Mouse (Mus musculus) forebrain, embryonic 15.5 days (tissue): ENCODE data around the gene Prr12. TPM values are rescaled to one million over a fixed set of nuclear protein-coding genes. Genes with fewer than 3 reads are reported as not detected.

Source experiments
- ATAC-seq: fragments of 200-750 bp; cut with Nextera tagmentation; replicated peaks from 2 replicates; pipeline ENCODE4 v1.8.0; 2017; ENCODE audit warnings: mild to moderate bottlenecking, moderate TSS enrichment, moderate library complexity
- H3K27ac ChIP-seq: fragments of 300-500 bp; sonication (generic); replicated peaks from 2 replicates; pipeline ENCODE4 v1.5.1; 2015; ENCODE audit warnings: mild to moderate bottlenecking, inconsistent platforms
- H3K27me3 ChIP-seq: fragments of 300-500 bp; sonication (generic); 2 replicates; pipeline ENCODE4 v1.6.1; 2015; ENCODE audit warnings: inconsistent platforms
- H3K36me3 ChIP-seq: fragments of 300-500 bp; sonication (generic); 2 replicates; pipeline ENCODE4 v1.6.1; 2015; ENCODE audit warnings: mild to moderate bottlenecking, inconsistent platforms
- H3K4me1 ChIP-seq: fragments of 300-500 bp; sonication (generic); 2 replicates; pipeline ENCODE4 v1.6.1; 2015; ENCODE audit warnings: inconsistent platforms
- H3K4me2 ChIP-seq: fragments of 300-500 bp; sonication (generic); replicated peaks from 2 replicates; pipeline ENCODE4 v1.6.1; 2015; ENCODE audit warnings: mild to moderate bottlenecking, inconsistent platforms
- H3K4me3 ChIP-seq: fragments of 300-500 bp; sonication (generic); 2 replicates; pipeline ENCODE4 v1.5.1; 2015; ENCODE audit warnings: mild to moderate bottlenecking, inconsistent platforms
- H3K9ac ChIP-seq: fragments of 300-500 bp; sonication (generic); replicated peaks from 2 replicates; pipeline ENCODE4 v1.6.1; 2015; ENCODE audit warnings: mild to moderate bottlenecking, inconsistent platforms
- H3K9me3 ChIP-seq: fragments of 300-500 bp; sonication (generic); 2 replicates; pipeline ENCODE4 v1.6.1; 2016; ENCODE audit warnings: inconsistent platforms
- WGBS: fragments of 180-500 bp; shearing (Covaris S2); methylation state at CpG from one replicate; pipeline ENCODE4 v1.1.7; 2015; ENCODE audit warnings: mixed read lengths; 5-methylcytosine and 5-hydroxymethylcytosine counted together
- polyA plus RNA-seq: library from polyadenylated mRNA; unstranded; fragments of >200 nt; fragmentation: Nextera tagmentation; extraction: Ambion mirVana; gene quantifications from 2 replicates; pipeline ENCODE4 v1.2.1, GENCODE M21; 2015

Gene Prr12
- polyA plus RNA-seq, 1 experiment from 2014 or later, result 16.0 TPM

GRCm38 (mm10) chr7:45013366-45014095 lies 39.1 kb downstream of the Prr12 start:
- H3K27ac ChIP-seq, result no peak overlapping the region
- H3K36me3 ChIP-seq, result peaks cover 45% of the 10 kb centered on the region
- WGBS, result 95% methylated on average over 16 of the region's 16 CpGs
- H3K9me3 ChIP-seq, result no peaks in the 10 kb centered on the region
- H3K27me3 ChIP-seq, result no peaks in the 10 kb centered on the region
- H3K9ac ChIP-seq, result no peak overlapping the region
- ATAC-seq, result no peak
- no peak overlapping the region for H3K4me2 ChIP-seq
- no peak overlapping the region for H3K4me3 ChIP-seq
- peaks cover 37% of the 10 kb centered on the region for H3K4me1 ChIP-seq

GRCm38 (mm10) chr7:45012824-45013223 lies 39.9 kb downstream of the Prr12 start:
- no peak overlapping the region for H3K4me2 ChIP-seq
- no peak overlapping the region for H3K4me3 ChIP-seq
- no peak overlapping the region for H3K27ac ChIP-seq
- no peaks in the 10 kb centered on the region for H3K27me3 ChIP-seq
- peaks cover 34% of the 10 kb centered on the region for H3K4me1 ChIP-seq
- H3K9me3 ChIP-seq, result no peaks in the 10 kb centered on the region
- 88% methylated on average over 4 of the region's 4 CpGs for WGBS
- no peak for ATAC-seq
- no peak overlapping the region for H3K9ac ChIP-seq
- peaks cover 52% of the 10 kb centered on the region for H3K36me3 ChIP-seq

GRCm38 (mm10) chr7:45012011-45012410 lies 40.7 kb downstream of the Prr12 start:
- Histone ChIP-seq H3K4me1 (peaks cover 26% of the 10 kb centered on the region), H3K27me3 (no peaks in the 10 kb centered on the region), H3K36me3 (peaks cover 60% of the 10 kb centered on the region), H3K9ac (no peak overlapping the region), H3K27ac (no peak overlapping the region), H3K4me3 (no peak overlapping the region), H3K4me2 (no peak overlapping the region), H3K9me3 (no peaks in the 10 kb centered on the region)
- no peak for ATAC-seq
- 96% methylated on average over 6 of the region's 6 CpGs for WGBS

- Histone ChIP-seq H3K4me2 (no peak overlapping the region), H3K4me3 (no peak overlapping the region), H3K27me3 (no peaks in the 10 kb centered on the region), H3K9me3 (no peaks in the 10 kb centered on the region), H3K9ac (no peak overlapping the region), H3K27ac (no peak overlapping the region), H3K36me3 (peaks cover 92% of the 10 kb centered on the region), H3K4me1 (0 out of 2 replicates have a peak, but pooled peaks cover 4% of the 10 kb centered on the region)
- 94% methylated on average over 19 of the region's 19 CpGs for WGBS
- ATAC-seq, result no peak
Measured at GRCm38 (mm10) chr7:45008411-45008810, 44.3 kb downstream of the Prr12 start.

- Histone ChIP-seq H3K9ac (no peak overlapping the region), H3K27ac (no peak overlapping the region)
Measured at GRCm38 (mm10) chr7:45007846-45008245, 44.8 kb downstream of the Prr12 start.

GRCm38 (mm10) chr7:45007141-45007540 lies 45.5 kb downstream of the Prr12 start:
- WGBS, result 97% methylated on average over 29 of the region's 29 CpGs
- H3K9me3 ChIP-seq, result no peaks in the 10 kb centered on the region
- ATAC-seq, result no peak

More at GRCm38 (mm10) chr7:45007846-45008245, 44.8 kb downstream of the Prr12 start:
- H3K27me3 ChIP-seq, result no peaks in the 10 kb centered on the region
- no peak overlapping the region for H3K4me3 ChIP-seq
- H3K4me2 ChIP-seq, result no peak overlapping the region
- 94% methylated on average over 30 of the region's 30 CpGs for WGBS
- H3K9me3 ChIP-seq, result no peaks in the 10 kb centered on the region
- H3K36me3 ChIP-seq, result peaks cover 93% of the 10 kb centered on the region
- H3K4me1 ChIP-seq, result no peaks in the 10 kb centered on the region
- no peak for ATAC-seq

GRCm38 (mm10) chr7:45006503-45006902 lies 46.2 kb downstream of the Prr12 start:
- 95% methylated on average over 12 of the region's 12 CpGs for WGBS
- Histone ChIP-seq H3K36me3 (peaks cover 94% of the 10 kb centered on the region), H3K4me3 (no peak overlapping the region), H3K4me2 (no peak overlapping the region), H3K27me3 (no peaks in the 10 kb centered on the region), H3K4me1 (no peaks in the 10 kb centered on the region), H3K9ac (no peak overlapping the region), H3K9me3 (no peaks in the 10 kb centered on the region), H3K27ac (no peak overlapping the region)
- ATAC-seq, result no peak

More at GRCm38 (mm10) chr7:45007141-45007540, 45.5 kb downstream of the Prr12 start:
- Histone ChIP-seq H3K4me3 (no peak overlapping the region), H3K4me2 (no peak overlapping the region), H3K27ac (no peak overlapping the region), H3K36me3 (peaks cover 94% of the 10 kb centered on the region), H3K27me3 (no peaks in the 10 kb centered on the region), H3K4me1 (no peaks in the 10 kb centered on the region), H3K9ac (no peak overlapping the region)

GRCm38 (mm10) chr7:45005321-45005992 lies 47.2 kb downstream of the Prr12 start:
- Histone ChIP-seq H3K9me3 (no peaks in the 10 kb centered on the region), H3K4me1 (no peaks in the 10 kb centered on the region), H3K4me2 (no peak overlapping the region), H3K27ac (no peak overlapping the region), H3K36me3 (peaks cover 96% of the 10 kb centered on the region), H3K27me3 (no peaks in the 10 kb centered on the region), H3K9ac (no peak overlapping the region), H3K4me3 (no peak overlapping the region)
- ATAC-seq, result no peak
- 87% methylated on average over 6 of the region's 6 CpGs for WGBS

GRCm38 (mm10) chr7:45004546-45004945 lies 48.1 kb downstream of the Prr12 start:
- 91% methylated on average over 3 of the region's 3 CpGs for WGBS
- Histone ChIP-seq H3K4me2 (no peak overlapping the region), H3K9ac (no peak overlapping the region), H3K9me3 (no peaks in the 10 kb centered on the region), H3K4me3 (no peak overlapping the region), H3K4me1 (no peaks in the 10 kb centered on the region), H3K27ac (no peak overlapping the region), H3K36me3 (peaks cover 90% of the 10 kb centered on the region), H3K27me3 (no peaks in the 10 kb centered on the region)
- ATAC-seq, result no peak

- H3K4me3 ChIP-seq, result no peak overlapping the region
- H3K4me1 ChIP-seq, result peaks cover 16% of the 10 kb centered on the region
- H3K36me3 ChIP-seq, result peaks cover 69% of the 10 kb centered on the region
- no peak overlapping the region for H3K27ac ChIP-seq
- no peak overlapping the region for H3K4me2 ChIP-seq
- 92% methylated on average over 7 of the region's 7 CpGs for WGBS
- no peaks in the 10 kb centered on the region for H3K9me3 ChIP-seq
- H3K27me3 ChIP-seq, result no peaks in the 10 kb centered on the region
- H3K9ac ChIP-seq, result no peak overlapping the region
- ATAC-seq, result no peak
Measured at GRCm38 (mm10) chr7:45002440-45002839, 50.2 kb downstream of the Prr12 start.

- no peak for ATAC-seq
- Histone ChIP-seq H3K36me3 (peaks cover 51% of the 10 kb centered on the region), H3K4me2 (no peak overlapping the region), H3K27me3 (no peaks in the 10 kb centered on the region), H3K9ac (no peak overlapping the region), H3K9me3 (no peaks in the 10 kb centered on the region), H3K27ac (no peak overlapping the region), H3K4me1 (peaks cover 26% of the 10 kb centered on the region), H3K4me3 (no peak overlapping the region)
- 85% methylated on average over 21 of the region's 21 CpGs for WGBS
Measured at GRCm38 (mm10) chr7:45000539-45001114, 52.1 kb downstream of the Prr12 start.

GRCm38 (mm10) chr7:44999753-45000152 lies 52.9 kb downstream of the Prr12 start:
- no peak overlapping the region for H3K4me2 ChIP-seq
- H3K9ac ChIP-seq, result no peak overlapping the region
- peaks cover 26% of the 10 kb centered on the region for H3K4me1 ChIP-seq
- ATAC-seq, result no peak
- no peak overlapping the region for H3K4me3 ChIP-seq
- WGBS, result 88% methylated on average over 11 of the region's 11 CpGs
- H3K9me3 ChIP-seq, result no peaks in the 10 kb centered on the region
- H3K27ac ChIP-seq, result no peak overlapping the region
- peaks cover 44% of the 10 kb centered on the region for H3K36me3 ChIP-seq
- H3K27me3 ChIP-seq, result no peaks in the 10 kb centered on the region
